Mouse (Mus musculus): ENCODE measurements around the gene Dmrt3.

DNA sequence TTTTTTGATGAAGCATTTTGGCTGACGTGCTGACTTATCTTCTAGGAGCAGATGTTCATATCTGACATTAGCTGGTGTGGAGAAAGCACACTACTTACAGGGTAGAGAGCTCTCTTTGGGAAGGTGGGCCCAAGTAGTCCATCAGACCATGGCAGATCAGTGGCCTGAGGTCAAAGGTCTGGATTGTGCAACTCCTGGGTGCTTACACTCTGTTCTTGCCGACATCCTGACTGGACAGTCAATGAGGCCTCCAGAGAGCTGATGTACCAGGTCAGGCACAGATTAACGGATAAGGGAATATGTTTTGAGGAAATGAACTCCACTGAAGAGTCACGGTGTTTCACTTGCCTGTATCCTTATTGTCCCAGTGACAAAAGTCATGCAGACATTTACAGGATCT lies 38.6 kb downstream of the Dmrt3 start:
- TF ChIP-seq POLR2A (IDR thresholded peaks at IDR 0.05; ENCODE audit: insufficient read length, low read depth) (no peak), POLR2AphosphoS2 (IDR thresholded peaks at IDR 0.05; ENCODE audit: insufficient read length, low read depth) (no peak), TCF12 (IDR thresholded peaks at IDR 0.05; ENCODE audit: insufficient read depth, poor library complexity, severe bottlenecking) (no peak), MAX (IDR thresholded peaks at IDR 0.05; ENCODE audit: low read depth) (no peak), CEBPB (IDR thresholded peaks at IDR 0.05; ENCODE audit: insufficient read depth, poor library complexity, severe bottlenecking) (no peak)

All from myocyte (in vitro differentiated cells).